Mouse (Mus musculus): ENCODE data around the gene Slc37a2.

Gene Slc37a2

DNA sequence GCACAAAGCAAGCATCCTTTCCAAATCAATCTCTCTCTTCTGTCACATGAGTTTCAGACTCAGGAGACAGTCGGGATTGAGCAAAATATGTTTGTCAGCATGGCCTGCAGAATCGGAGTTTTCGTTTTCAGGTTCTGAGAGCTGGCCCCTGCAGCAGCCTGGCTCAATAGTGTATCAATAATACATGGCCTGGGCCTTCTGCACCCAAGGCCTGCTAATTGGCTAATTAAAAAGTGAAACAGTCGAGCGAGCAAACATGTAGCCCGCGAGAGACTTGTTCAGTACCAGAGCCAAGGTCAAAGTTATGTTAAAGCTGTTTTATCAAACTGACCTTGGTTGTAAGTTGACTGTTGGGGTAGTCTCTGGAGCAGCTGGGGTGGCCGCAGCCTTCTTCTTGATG, 34.8 kb downstream of the Slc37a2 start:
- DNase-seq (ENCODE audit: low read depth, low spot score): no peak

DNA sequence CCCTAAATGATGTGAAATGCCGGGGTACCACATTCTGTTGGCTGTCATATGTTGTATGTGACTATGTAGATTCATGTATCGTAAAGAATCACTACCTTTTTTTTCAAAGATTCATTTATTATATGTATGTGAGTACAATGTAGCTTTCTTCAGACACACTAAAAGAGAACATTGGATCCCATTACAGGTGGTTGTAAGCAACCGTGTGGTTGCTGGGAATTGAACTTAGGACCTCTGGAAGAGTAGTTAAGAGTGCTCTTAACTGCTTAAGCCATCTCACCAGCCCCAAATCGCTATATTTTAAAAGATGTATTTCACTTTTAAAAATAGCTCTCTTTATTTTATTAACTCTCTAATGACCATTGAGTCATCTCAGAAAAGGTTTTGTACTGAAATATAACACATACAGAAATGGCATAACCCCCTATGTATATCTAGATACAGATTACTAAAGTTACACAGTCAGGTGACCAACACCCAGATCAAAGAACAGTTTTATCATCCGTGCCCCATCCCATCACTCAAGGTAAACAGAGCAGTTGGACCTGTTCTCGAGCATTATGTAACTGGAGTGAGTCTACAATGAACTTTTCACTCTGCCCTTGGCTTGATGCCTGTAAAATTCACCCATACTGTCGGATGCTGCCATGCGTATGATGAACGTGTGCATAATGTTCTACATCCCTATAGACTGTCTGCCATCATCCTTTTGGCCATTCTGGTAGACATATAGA, 41.0 kb downstream of the Slc37a2 start:
- DNase-seq (ENCODE audit: low read depth, low spot score): no peak

DNA sequence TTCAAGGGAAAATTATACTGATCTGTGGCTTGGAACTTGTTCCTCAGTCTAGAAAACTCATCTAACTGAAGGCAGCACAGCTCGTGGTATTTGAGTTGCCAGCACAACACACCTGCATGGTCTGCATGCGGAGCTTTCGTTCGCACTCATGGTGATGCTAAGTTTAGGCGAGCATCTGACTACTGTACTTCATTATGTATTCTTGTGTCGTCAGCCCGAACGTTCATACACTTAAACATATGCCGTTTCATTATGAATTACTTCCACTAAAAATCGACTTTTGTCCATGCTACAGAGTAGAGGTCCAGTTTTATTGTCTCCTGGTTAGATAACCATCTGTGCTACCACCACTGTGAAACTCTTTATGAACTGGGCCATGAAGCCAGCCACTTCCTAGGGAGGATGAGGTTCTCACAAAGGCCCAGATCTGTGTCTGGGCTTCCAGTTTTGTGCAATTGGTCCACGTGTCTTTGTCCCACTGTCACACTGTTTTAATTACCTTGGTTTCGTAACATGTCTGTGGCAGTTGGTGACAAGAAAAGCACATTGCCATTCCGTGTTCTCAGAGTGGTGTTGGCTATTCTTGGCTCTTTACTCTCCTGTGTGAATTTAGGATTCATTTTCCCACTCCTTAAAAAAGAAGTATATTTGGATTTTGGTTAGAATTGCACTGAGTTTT, 42.3 kb downstream of the Slc37a2 start:
- DNase-seq (ENCODE audit: low read depth, low spot score): no peak

DNA sequence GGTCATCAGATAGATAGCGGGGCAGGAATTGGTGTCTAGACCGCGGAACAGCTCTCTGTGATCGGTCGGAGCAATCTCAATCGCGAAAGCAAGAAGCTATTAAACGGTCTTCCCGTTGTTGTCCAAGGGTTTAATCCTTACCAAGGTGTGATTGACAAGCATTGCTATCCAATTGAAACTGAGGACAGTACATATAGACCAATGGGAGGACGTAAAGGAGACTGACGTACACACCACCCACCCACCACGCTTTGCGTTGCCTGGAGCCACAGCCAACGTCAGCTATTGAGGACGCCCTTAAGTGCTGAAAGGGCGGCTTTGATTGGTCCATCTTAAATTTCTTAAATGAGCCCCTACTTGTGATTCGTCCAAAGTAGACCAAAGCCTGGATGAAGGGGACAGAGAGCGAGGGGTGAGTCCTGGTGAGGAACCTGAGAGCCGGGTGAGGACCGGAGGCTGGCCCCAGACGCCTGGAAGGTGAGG, 47.6 kb downstream of the Slc37a2 start, which contains the start of gene Tmem218:
TSS of gene Tmem218 (plus strand) at position 295 of the 483 bp plus-strand sequence.
- DNase-seq (ENCODE audit: low read depth, low spot score): peak; percentile 99

DNA sequence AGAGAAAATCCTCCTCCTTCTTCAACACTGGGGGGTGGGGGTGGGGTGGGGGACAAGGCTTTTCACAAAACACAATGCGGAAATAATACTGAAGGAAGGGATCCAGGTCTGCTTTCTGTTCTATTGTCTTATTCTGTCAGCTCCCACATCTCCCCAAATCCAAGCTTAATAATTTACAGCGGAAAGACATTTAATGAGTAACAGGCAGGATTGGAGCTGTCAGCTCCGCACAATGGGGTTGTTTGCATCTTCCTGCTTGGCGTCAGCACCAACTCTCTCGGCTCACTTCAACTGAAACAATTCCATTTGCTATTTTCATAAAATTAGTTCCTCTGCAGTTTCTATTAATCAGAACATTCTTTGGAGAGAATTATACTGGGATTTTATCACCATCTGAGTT, 51.7 kb downstream of the Slc37a2 start:
- no peak for DNase-seq (ENCODE audit: low read depth, low spot score)

DNA sequence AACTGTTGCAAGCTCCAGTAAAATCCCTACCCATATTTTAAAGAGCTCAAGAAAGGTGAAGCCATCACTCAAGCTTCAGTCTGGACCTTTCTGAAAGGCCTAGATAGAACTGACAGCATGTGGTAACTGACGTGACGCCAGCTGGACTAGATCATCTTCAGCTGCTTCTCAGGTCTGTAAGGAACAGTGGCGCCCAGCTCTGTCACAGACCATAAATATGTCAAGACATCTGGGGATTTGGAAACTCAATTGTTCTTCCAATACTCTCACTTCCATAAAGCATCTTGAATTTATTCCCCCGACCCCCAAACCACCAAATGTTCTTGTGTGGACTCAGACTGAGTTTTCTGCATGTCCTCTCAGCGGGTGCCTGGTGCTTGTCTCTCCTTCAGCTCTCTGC, 55.1 kb downstream of the Slc37a2 start:
- no peak for DNase-seq (ENCODE audit: low read depth, low spot score)

DNA sequence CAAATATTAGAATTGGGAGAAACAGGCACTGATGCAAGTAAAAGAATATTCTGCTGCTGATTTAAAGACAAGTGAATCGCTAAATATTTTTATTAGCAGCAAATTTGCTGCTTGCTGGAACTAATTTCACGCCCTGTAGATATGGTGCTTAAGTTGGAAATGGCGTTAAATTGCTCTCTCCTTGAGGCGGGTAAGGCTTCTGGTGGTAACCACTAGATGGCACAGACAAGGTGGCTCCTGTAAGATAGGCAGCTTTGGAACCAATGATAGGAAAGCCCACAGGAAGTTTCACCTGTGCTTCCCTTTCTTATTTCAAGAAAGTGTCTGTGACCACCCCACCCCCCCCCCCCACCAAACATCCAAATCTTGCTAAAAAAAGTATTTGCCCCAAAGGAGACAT, 58.5 kb downstream of the Slc37a2 start:
- DNase-seq (ENCODE audit: low read depth, low spot score): no peak

DNA sequence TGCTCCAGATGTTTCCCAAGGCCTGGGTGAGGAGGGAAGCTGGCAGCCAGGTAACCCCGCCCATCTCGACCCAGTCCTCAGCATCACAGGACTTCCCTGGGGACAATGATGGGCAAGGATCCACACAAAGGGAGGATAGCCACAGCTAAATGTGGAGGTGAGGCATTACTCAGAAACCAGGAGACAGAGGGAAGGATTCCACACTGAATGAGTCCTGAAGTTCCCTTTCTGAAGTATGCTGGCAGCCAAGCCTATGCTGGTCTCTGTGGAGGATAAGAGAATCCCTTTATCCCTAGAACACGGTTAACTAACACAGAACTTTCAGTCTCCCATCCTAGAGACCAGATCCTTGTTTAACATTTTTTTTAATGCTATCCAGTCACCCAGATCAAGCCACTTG, 67.5 kb downstream of the Slc37a2 start:
- DNase-seq (ENCODE audit: low read depth, low spot score): no peak

DNA sequence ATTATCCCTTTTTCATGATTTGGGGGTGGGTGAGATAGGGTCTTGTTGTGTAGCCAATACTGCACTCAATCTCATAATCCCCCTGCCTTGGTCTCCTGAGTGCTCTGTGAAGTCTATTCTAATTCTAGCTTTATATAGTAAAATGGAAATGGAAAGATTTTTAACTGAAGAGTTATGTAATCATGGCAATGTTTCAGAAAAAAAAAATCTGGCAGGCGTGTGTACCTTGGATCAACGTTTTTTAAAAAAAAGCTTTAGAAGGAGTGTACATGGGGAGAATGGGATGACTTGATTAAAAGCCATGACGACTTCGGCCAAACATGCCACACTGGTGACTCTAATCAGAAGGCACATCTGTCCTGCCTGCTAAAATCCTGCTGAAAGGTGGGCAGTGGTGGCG, 68.1 kb downstream of the Slc37a2 start:
- no peak for DNase-seq (ENCODE audit: low read depth, low spot score)

DNA sequence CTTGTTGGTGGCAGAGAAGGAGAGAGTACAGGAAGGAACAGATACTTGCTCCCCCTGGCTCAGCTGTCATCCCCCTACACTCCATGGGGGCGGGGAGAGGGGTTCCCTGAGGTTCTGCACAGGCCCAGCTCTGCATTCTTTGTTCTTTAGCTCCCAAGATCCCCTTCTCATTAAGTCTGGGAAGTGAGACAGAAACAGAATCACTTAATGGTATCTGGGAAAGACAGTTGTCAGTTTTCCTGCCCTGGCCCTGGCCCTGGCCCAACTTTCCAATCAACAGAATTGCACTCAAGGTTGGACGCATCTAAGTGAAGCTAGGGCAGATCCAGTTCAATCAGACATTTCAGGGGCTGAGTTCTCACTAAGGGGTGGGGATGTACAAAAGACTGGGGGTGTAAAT, 72.4 kb downstream of the Slc37a2 start:
- DNase-seq (ENCODE audit: low read depth, low spot score): no peak

DNA sequence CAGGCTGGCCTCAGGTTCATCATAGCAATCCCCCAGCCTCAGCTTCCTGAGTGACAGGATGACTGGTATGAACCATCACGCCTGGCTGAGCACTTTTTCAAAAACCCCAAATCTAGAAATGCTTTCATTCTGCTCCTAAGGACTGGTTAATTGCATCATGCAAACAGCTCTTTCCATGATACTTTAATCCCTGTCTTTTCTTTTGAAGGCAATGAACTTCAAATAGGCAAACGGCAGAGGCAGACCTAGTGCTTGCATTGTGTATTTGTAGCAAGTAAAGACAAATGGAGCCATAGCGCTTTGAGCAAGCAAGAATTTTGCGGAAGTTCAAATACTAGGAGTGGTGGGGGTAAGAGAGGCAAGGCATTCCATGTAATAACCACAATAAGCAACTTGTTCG, 73.9 kb downstream of the Slc37a2 start:
- DNase-seq (ENCODE audit: low read depth, low spot score): no peak

DNA sequence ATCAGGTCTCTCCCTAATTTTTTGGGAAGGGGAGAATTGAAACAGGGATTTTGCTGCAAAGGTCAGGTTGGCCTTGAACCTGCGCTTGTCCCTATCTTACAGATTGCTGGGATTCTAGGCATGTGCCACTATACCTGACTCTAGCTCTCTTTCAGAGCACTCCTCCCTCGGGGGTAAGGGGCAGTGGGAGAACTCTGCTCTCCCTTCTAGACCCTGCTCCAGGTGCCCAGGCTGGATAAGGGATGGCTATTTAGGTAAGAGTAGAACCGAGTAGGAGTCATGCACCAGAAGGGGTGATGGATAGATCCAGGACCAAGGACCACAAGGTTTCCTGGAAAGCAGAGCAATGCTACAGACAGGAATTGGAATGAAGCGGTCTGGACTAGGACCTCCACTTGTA, 75.9 kb downstream of the Slc37a2 start:
- no peak for DNase-seq (ENCODE audit: low read depth, low spot score)

DNA sequence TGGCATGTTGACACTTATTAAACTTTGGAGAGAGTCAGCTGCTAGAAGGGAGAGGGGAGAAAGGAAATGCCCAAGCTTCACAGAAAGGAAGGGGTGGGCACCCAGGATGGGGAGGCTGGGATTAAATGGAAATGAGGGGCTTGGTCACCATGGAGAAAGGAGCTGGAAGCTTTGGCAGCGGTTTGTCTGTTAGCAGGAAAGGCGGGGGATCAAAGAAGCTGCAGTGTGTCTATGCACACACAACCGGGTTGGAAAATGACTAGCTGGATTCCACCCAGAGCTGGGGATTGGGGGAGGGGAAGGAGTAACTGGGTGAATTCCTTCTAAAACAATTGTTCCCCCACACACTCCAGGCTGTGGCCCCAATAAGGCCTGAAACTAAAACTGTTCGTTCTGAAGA, 76.6 kb downstream of the Slc37a2 start:
- DNase-seq (ENCODE audit: low read depth, low spot score): no peak
